Mouse (Mus musculus) lung, embryonic 16.5 days (tissue): ENCODE results near the gene 2310061N02Rik. TPM values are rescaled to one million over a fixed set of nuclear protein-coding genes. Genes with fewer than 3 reads are reported as not detected.

Source experiments
- ATAC-seq: fragments of 200-750 bp; cut with Nextera tagmentation; 2 replicates; pipeline ENCODE4 v1.8.0; 2017; ENCODE audit warnings: low read depth, mild to moderate bottlenecking, moderate library complexity
- H3K27ac ChIP-seq: fragments of 300-500 bp; sonication (generic); 2 replicates; pipeline ENCODE4 v1.5.1; 2014; ENCODE audit warnings: mild to moderate bottlenecking, control low read depth, low read length
- H3K27me3 ChIP-seq: fragments of 300-500 bp; sonication (generic); 2 replicates; pipeline ENCODE4 v1.6.1; 2014; ENCODE audit warnings: low read depth, low read length, mixed read lengths; ENCODE audit not compliant: control insufficient read depth, insufficient read depth
- H3K36me3 ChIP-seq: fragments of 300-500 bp; sonication (generic); 2 replicates; pipeline ENCODE4 v1.6.1; 2014; ENCODE audit warnings: low read length; ENCODE audit not compliant: control insufficient read depth, insufficient read depth
- H3K4me1 ChIP-seq: fragments of 300-500 bp; sonication (generic); replicated peaks from 2 replicates; pipeline ENCODE4 v1.6.1; 2014; ENCODE audit warnings: low read length, mixed read lengths; ENCODE audit not compliant: control insufficient read depth, insufficient read depth
- H3K4me2 ChIP-seq: fragments of 300-500 bp; sonication (generic); 2 replicates; pipeline ENCODE4 v1.6.1; 2014; ENCODE audit warnings: low read depth, low read length, control low read depth
- H3K4me3 ChIP-seq: fragments of 300-500 bp; sonication (generic); 2 replicates; pipeline ENCODE4 v1.5.1; 2014; ENCODE audit warnings: mild to moderate bottlenecking, low read length, control low read depth
- H3K9ac ChIP-seq: fragments of 300-500 bp; sonication (generic); 2 replicates; pipeline ENCODE4 v1.6.1; 2014; ENCODE audit warnings: low read length, control low read depth
- H3K9me3 ChIP-seq: fragments of 300-500 bp; sonication (generic); 2 replicates; pipeline ENCODE4 v1.6.1; 2016; ENCODE audit warnings: low read length; ENCODE audit not compliant: control insufficient read depth
- WGBS: fragments of 180-500 bp; shearing (Covaris S2); extraction: QIAGEN DNeasy Blood & Tissue Kit; methylation state at CpG from one replicate; pipeline ENCODE4 v1.1.7; 2014; 5-methylcytosine and 5-hydroxymethylcytosine counted together
- polyA plus RNA-seq: library from polyadenylated mRNA; unstranded; fragments of >200 nt; fragmentation: Nextera tagmentation; extraction: Ambion mirVana; gene quantifications from 2 replicates; pipeline ENCODE4 v1.2.1, GENCODE M21; 2015

2310061N02Rik gene
- polyA plus RNA-seq, 1 experiment from 2014 or later = not detected

GRCm38 (mm10) chr16:88710757-88711156 is 3.0 kb upstream of the 2310061N02Rik start:
- no peak overlapping the region for H3K4me3 ChIP-seq
- 48% methylated on average over 4 of the region's 4 CpGs for WGBS
- no peak overlapping the region for H3K4me2 ChIP-seq
- ATAC-seq = no peak
- no peaks in the 10 kb centered on the region for H3K9me3 ChIP-seq
- H3K4me1 ChIP-seq = no peaks in the 10 kb centered on the region
- H3K36me3 ChIP-seq = no peaks in the 10 kb centered on the region
- no peak overlapping the region for H3K9ac ChIP-seq
- H3K27me3 ChIP-seq = no peaks in the 10 kb centered on the region
- no peak overlapping the region for H3K27ac ChIP-seq

GRCm38 (mm10) chr16:88701072-88701864 is 6.5 kb downstream of the 2310061N02Rik start:
- H3K4me3 ChIP-seq = no peak overlapping the region
- H3K4me1 ChIP-seq = no peaks in the 10 kb centered on the region
- no peaks in the 10 kb centered on the region for H3K9me3 ChIP-seq
- H3K27me3 ChIP-seq = no peaks in the 10 kb centered on the region
- no peak overlapping the region for H3K4me2 ChIP-seq
- no peaks in the 10 kb centered on the region for H3K36me3 ChIP-seq
- no peak for ATAC-seq
- no peak overlapping the region for H3K27ac ChIP-seq
- WGBS = 33% methylated on average over 4 of the region's 4 CpGs
- no peak overlapping the region for H3K9ac ChIP-seq

GRCm38 (mm10) chr16:88696256-88696655 is 11.5 kb downstream of the 2310061N02Rik start:
- H3K9ac ChIP-seq = no peak overlapping the region
- H3K27me3 ChIP-seq = no peaks in the 10 kb centered on the region
- no peak for ATAC-seq
- WGBS = 85% methylated on average over 4 of the region's 4 CpGs
- H3K4me3 ChIP-seq = no peak overlapping the region
- H3K4me2 ChIP-seq = no peak overlapping the region
- H3K4me1 ChIP-seq = no peaks in the 10 kb centered on the region
- no peaks in the 10 kb centered on the region for H3K9me3 ChIP-seq
- no peak overlapping the region for H3K27ac ChIP-seq
- no peaks in the 10 kb centered on the region for H3K36me3 ChIP-seq

- H3K9ac ChIP-seq = no peak overlapping the region
- H3K27ac ChIP-seq = no peak overlapping the region
- WGBS = 68% methylated on average over 2 of the region's 2 CpGs
- no peak for ATAC-seq
- H3K4me1 ChIP-seq = no peaks in the 10 kb centered on the region
- no peaks in the 10 kb centered on the region for H3K9me3 ChIP-seq
- no peak overlapping the region for H3K4me2 ChIP-seq
- no peaks in the 10 kb centered on the region for H3K27me3 ChIP-seq
- no peak overlapping the region for H3K4me3 ChIP-seq
- no peaks in the 10 kb centered on the region for H3K36me3 ChIP-seq
Measured at GRCm38 (mm10) chr16:88681282-88681681, 26.5 kb downstream of the 2310061N02Rik start.

- Histone ChIP-seq H3K27ac (no peak overlapping the region), H3K4me2 (no peak overlapping the region), H3K9me3 (no peaks in the 10 kb centered on the region), H3K36me3 (no peaks in the 10 kb centered on the region), H3K27me3 (no peaks in the 10 kb centered on the region), H3K9ac (no peak overlapping the region), H3K4me1 (no peaks in the 10 kb centered on the region), H3K4me3 (no peak overlapping the region)
- 84% methylated on average over 6 of the region's 6 CpGs for WGBS
- ATAC-seq = no peak
Measured at GRCm38 (mm10) chr16:88679099-88679498, 28.7 kb downstream of the 2310061N02Rik start.

GRCm38 (mm10) chr16:88671571-88671970 is 36.2 kb downstream of the 2310061N02Rik start, which contains the start of gene Krtap27-1:
Gene Krtap27-1 (minus strand): TSS chr16:88671671.
- WGBS = 87% methylated on average over 4 of the region's 4 CpGs
- Histone ChIP-seq H3K4me3 (no peak within 1 kb of the TSS), H3K27ac (no peak within 1 kb of the TSS), H3K4me2 (no peak within 1 kb of the TSS), H3K9me3 (no peaks in the 10 kb centered on the region), H3K36me3 (no peaks in the 10 kb centered on the region), H3K4me1 (no peaks in the 10 kb centered on the region), H3K9ac (no peak within 1 kb of the TSS), H3K27me3 (no peaks in the 10 kb centered on the region)
- no peak for ATAC-seq

- no peak overlapping the region for H3K27ac ChIP-seq
- ATAC-seq = no peak
- no peak overlapping the region for H3K4me2 ChIP-seq
- no peak overlapping the region for H3K9ac ChIP-seq
- H3K4me3 ChIP-seq = no peak overlapping the region
- H3K4me1 ChIP-seq = no peaks in the 10 kb centered on the region
- WGBS = 40% methylated on average over 1 of the region's 1 CpGs
- H3K27me3 ChIP-seq = no peaks in the 10 kb centered on the region
- H3K9me3 ChIP-seq = no peaks in the 10 kb centered on the region
- H3K36me3 ChIP-seq = no peaks in the 10 kb centered on the region
Measured at GRCm38 (mm10) chr16:88657426-88657825, 50.3 kb downstream of the 2310061N02Rik start.

Other genes with a start within 250 kb of the 2310061N02Rik start
- not detected in 2 replicates for gene Cldn17, start 201.0 kb downstream of the 2310061N02Rik start, polyA plus RNA-seq
- 3.3 and 4.0 TPM in 2 replicates for gene Cldn8, start 144.8 kb downstream of the 2310061N02Rik start, polyA plus RNA-seq
- gene Krtap24-1, start 95.7 kb downstream of the 2310061N02Rik start, polyA plus RNA-seq = not detected in 2 replicates
- gene 2310079G19Rik, start 80.3 kb downstream of the 2310061N02Rik start, polyA plus RNA-seq = not detected in 2 replicates
- not detected in 2 replicates for gene Krtap26-1, start 60.2 kb downstream of the 2310061N02Rik start, polyA plus RNA-seq
- not detected in 2 replicates for gene Krtap27-1, start 36.3 kb downstream of the 2310061N02Rik start, polyA plus RNA-seq
- gene Krtap13-1, start 20.9 kb upstream of the 2310061N02Rik start, polyA plus RNA-seq = not detected in 2 replicates
- gene Krtap13, start 43.7 kb upstream of the 2310061N02Rik start, polyA plus RNA-seq = 1.9 TPM in 1 of 2 replicates, not detected in the other
- 1.7 TPM in 1 of 2 replicates, not detected in the other for gene 2310034C09Rik, start 50.9 kb upstream of the 2310061N02Rik start, polyA plus RNA-seq
- not detected in 2 replicates for gene 2310057N15Rik, start 66.2 kb upstream of the 2310061N02Rik start, polyA plus RNA-seq
- gene Gm5965, start 69.9 kb upstream of the 2310061N02Rik start, polyA plus RNA-seq = not detected in 2 replicates
- 0.94 TPM in 1 of 2 replicates, not detected in the other for gene Gm20741, start 104.3 kb upstream of the 2310061N02Rik start, polyA plus RNA-seq
- gene Krtap15, start 112.3 kb upstream of the 2310061N02Rik start, polyA plus RNA-seq = not detected in 2 replicates
- not detected in 2 replicates for gene Krtap14, start 118.2 kb upstream of the 2310061N02Rik start, polyA plus RNA-seq
- gene Krtap19-1, start 161.4 kb upstream of the 2310061N02Rik start, polyA plus RNA-seq = not detected in 2 replicates
- not detected in 2 replicates for gene Krtap19-2, start 166.3 kb upstream of the 2310061N02Rik start, polyA plus RNA-seq
- gene Krtap19-3, start 170.1 kb upstream of the 2310061N02Rik start, polyA plus RNA-seq = not detected in 2 replicates
- not detected in 2 replicates for gene Krtap19-4, start 177.1 kb upstream of the 2310061N02Rik start, polyA plus RNA-seq
- gene Krtap19-5, start 188.5 kb upstream of the 2310061N02Rik start, polyA plus RNA-seq = not detected in 2 replicates
- not detected in 2 replicates for gene Krtap19-9b, start 224.3 kb upstream of the 2310061N02Rik start, polyA plus RNA-seq